Mouse (Mus musculus) layer of hippocampus, adult 11-12 months (tissue): ENCODE data around the gene Ski.

ENCODE experiments used
- DNase-seq: peaks from one replicate; pipeline ENCODE4 v3.0.0; 2022; ENCODE audit warnings: low spot score

Gene Ski

DNA sequence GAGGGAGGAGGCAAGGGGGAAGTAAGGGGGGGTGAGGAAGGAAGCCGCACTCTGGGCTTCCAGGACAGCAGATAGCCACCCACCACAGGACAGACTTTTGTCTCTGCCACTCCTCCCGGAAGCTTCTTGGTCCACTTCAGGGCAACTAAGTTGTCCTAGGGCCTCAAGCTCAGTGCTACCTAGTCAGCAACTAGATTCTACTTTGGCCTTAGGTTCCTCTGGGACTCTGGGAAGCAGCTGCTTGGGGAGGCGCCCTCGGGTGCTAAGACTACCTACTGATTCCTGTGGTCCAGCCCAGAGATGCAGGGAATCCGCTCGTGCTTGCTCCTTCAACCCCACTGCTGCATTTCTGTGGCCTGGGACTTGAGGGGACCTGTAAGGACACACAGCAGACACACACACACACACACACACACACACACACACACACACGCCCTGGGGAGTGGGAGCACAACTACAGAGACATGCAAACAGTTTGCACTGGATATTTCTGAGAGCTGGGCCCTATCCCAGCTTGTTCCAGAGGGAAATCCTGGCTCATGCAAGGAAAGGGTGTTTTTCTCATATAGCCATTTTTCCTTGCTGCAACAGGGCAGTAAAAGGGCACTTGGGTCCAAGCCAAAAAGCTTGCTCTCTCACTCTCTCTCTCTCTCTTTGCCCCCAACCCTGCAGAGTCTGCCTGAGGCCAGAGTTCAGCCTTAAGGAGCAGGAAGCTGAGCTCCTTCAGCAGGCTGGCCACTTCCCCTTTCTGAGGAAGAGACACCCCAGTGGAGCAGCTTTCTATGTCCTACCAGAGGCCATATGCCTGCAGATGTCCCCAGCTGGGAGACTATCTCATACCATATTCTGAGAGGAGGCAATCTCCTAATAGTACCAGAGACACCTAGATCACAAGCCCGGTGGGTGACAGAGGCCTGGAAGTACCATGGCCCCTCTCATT, 12.2 kb upstream of the Ski start:
- no peak for DNase-seq

DNA sequence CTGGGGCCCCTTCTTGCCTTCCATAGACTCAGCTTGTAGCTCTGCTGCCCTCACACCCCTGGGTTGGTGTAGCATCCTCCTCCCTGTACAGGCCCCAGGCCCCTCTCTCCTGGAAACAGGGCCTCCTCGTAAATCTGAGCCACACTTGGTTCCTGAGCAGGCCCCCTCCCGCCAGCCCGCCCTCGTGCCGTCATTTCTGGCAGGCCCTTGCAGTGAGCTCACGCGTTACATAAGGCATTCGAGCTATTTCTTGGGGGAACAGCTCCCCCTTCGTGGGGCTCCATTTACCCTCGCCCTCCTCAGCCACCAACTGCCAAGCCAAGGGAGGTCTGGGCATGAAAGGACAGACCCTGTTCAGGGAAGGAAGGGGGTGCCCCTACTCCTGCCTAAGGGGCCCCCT, 11.5 kb upstream of the Ski start:
- peak; percentile 86 for DNase-seq

DNA sequence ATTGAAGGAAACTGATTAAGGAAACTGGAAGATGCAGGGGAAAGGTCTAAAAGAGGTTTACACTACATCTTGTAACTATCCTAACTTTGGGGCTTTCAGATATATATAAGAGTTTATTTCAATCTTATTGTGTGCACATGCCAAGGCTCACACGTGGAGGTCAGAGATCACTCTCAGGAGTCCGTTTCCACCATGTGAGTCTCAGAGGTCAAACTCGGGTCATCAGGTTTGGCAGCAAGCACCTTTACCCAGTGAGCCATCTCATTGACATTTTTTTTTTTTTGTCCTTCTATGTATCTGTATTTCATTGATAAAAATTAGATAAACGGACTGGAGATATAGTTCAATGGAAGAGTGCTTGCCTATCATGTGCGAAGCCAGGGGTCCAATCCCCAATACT, 6.1 kb upstream of the Ski start:
- DNase-seq, result no peak

DNA sequence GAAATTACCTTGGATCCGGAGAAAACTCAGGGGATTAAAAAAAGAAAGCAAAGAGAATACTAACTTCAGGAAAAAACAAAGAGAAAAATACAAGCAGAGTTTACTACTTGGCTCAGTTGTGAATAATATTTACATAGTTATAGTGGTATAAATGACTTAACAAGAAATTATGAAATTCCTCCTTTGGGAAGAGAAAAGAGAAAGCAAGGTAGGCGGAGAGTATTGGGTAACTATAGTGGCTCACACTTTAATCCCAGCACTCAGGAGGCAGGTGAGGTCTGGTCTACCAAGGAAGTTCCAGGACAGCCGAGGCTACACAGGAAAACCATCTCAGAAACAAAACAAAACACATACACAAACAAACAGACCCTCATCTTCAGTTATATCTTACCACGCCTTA, 5.6 kb upstream of the Ski start:
- DNase-seq, result no peak

DNA sequence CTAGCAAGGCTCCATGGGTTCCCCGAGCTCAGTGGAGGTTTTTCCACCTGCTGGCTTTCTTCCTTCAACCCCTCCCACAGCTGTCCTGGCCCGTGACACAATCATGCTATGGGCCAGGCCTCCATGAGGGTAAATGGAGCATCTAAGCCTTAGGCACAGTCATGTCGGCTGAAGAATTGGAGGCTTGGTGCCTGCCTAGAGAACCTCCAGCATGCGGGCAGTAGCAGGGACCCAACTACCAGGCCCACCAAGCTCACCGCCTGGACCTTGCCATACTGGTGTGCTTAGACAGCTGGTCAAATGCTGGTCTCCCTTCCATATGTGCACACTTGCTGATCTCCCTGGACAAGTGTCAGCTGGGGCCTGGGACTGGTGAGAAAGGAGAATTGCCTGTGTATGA, 3.5 kb upstream of the Ski start:
- no peak for DNase-seq

DNA sequence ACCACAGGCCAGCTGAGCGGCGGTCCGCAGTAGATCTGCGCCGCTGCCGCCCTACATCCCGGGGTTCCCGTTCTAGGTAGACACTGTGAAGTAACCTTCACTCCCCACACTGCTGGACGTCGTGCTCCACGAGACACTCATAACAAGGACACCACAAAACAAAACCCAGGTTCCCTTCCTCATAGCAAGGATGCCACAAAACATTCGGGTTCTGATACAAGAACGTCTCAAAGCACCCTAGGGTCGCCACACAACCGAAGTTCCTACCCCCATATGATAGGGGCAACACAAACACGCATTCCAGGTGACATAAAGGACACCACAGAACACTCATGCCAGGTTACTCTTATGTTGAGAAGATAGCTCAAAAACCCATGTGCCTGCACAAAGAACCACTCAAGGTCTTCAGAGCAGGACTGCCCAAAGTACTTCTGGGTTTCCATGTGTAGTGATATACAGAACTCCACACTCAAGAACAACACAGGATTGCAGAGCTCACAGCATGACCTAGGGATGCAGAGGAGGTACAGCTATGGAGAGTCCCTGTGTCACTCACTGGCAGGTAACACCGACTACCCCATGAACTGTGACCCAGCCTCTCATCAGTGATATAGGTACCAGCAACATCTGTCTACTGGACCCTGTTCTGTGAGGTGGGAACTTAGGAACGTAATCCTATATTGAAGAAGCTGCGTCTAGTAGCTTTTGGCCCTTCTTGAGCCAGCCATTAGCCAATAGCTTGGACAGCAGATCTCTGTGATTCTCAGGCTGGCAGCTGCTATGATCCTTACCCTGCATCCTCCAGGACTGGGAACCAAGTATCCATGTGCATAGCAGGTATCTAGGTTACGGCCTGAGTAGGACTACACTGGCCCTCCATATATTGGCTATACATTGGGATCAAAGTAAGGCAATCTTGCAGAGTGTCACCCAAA, 1.5 kb upstream of the Ski start:
- DNase-seq, result no peak

DNA sequence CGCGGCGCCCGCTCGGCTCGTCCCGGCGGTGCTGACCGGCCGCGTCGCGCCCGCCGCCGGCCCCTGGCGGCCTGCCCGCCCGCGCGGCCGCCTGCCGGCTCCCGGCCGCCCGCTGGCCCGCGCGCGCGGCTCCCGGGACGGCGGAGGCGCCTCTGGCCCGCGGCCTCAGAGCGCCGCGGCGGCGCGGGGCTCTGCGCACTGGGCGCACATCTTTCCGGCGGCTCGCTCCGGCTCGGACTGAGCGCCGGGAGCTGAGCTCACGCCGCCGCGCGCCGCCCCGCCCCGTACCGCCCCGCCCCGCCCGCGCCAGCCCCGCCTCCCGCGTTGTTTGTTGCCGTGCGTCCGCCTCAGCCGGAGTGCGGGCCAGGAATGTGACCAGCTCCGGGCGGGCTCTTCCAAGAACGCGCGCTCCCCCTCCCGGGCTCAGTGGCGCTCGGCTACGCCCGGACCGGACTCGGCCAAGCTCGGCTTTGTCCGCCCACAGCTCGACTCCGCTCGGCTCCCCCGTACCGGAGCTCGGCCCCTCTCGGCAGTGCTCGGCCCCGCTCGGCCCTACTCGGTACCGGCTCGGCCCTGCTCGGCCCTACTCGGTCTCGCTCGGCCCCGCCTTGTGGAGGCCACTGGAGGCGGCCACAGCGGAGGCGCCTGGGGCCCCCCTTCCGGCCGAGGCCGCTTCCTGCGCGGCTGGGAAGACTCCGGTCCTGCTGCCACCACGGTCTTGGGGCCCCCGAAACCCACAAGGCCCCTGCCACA, 625 bp upstream of the Ski start:
- DNase-seq, result peak; percentile 99

DNA sequence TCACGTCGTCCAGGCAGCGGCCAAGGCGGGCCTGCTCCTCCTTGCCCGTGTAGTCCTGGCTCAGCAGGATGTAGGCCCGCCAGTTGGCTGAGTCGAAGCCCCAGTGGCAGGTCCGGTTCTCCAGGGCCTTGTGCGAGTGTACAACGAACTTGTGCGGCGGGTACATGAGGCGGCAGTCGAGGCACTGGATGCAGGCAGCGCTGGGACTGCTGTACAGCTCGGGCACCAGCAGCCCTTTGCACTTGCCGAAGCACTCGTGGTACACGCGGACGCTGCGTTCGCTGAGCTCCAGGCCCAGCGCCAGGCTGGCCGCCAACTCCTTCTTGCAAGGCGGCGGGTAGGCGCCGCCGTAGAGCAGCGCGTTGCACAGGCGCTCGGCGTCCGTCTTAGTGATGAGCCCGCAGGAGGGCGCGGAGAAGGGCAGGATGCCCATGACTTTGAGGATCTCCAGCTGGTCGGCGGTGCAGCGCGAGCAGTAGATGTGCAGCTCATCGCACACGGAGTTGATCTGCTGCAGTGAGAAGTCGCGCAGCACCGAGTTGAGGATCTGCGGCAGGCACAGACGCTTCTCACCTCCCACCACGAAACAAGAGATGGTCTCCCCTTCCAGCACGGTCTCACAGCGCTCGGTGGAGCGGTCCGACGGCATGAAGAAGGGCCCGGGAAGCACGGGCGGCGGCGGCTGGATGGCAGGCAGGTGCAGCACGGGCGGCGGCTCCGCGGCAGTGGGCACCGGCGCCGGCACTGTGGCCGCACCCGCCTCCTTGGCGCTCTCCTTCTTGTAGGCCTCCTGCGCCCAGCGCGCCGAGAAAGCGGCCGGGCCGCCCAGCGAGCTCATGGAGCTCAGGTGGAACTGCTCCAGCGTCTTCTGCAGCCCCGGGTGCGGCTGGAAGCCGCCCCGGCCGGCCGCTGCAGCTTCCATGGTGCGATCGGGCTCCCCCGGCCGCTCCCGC, 517 bp downstream of the Ski start:
- DNase-seq, result peak; percentile 74

DNA sequence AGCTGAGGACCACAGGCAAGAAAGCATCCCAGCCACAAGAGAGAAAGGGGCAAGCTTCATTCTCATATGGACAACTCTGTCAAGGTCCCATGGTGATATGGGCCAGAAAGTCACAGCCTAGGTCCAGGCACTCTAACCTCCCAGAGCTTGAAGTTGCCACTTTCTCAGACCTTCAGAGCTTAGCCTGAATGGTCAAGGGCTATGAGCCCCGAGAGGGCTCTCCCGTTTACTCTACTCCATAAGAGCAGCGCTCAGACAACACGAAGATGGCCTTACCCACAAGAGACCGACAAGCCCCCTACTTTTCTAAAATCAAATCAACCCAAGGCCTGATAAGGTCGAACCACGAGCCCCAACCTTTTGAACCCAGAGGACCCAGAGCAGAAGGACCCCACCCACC, 1.3 kb downstream of the Ski start:
- DNase-seq, result no peak

DNA sequence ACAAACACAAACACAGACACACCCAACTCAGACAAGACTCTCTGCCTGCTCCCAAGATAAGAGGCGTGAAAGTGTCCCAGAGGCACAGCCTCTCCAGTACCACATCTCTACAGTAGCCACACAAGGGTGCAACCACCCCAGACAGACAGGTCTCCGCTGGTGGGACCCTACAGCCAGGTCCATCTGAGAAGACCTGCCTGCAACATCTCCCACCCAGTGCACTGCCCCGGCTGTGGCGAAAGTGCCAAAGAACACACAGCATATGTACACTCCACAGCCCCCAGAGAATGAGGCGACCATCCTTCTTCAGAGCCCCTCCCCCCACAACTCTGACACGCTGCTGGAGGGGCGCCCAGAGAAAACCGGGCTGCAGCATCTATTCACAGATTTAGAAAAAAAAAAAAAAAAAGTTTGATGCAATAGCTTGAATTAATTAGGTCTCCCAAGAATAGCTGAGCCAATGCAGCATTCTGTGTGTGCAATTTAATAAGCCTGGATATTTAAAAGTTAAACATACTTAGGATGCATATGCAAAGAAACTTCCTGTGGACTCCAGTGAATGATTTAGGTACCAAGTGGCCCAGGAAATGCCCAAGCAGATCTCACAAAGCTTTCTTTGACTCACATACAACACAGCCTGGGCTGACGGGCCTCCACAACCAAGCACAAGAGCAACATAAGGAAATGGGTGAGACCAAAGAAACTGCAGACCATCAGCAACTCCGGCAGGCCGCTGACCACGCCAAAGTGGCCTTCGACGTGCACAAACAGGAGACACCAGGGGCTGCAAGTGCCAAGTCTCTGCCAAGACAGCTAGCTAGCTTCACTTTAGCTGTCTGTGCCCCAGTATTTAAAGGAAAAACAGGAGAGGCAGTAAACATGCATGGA, 1.9 kb downstream of the Ski start:
- DNase-seq, result no peak

DNA sequence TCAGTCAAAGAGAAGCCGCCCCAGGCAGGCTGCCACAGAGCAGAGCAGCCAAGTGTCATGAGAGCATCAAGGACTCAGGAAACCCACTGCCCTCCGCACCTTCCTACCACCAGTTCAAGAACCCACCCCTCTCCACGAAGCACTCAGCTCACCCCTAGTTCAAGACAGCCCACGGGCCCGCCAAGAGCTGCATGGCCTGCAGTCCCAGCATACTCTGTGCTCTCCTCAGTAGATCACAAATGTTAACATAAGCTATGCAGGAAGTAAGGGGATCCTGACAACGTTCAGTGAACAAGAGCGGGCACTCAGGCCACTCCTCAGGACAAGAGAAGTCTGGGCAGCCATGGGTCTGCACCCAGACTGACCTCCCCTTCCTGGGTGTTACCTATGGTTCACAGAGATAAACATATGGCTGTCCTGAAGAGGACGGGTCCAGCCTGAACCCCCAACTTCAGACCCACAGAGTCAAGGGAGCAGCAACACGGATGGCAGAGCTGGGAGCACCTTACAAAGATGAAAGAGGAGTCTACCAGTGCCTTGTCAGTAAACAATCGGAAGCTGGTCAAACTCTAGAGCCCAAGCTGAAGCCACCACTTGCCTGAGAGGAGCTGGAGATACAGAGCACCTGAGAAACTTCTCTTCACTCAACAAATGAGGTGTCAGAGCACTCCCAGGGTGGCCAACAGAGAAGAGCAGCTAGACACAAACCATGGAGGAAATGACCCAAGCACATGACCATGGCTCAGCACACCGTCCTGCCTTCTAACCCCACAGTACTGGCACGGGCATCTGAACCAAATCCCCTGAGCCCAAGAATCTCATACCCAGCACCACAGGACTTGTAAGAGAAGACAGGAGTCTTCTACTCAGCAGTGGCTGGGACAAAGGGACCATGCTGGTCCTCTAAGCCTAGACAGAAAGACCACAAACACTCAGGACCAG, 2.9 kb downstream of the Ski start:
- no peak for DNase-seq

DNA sequence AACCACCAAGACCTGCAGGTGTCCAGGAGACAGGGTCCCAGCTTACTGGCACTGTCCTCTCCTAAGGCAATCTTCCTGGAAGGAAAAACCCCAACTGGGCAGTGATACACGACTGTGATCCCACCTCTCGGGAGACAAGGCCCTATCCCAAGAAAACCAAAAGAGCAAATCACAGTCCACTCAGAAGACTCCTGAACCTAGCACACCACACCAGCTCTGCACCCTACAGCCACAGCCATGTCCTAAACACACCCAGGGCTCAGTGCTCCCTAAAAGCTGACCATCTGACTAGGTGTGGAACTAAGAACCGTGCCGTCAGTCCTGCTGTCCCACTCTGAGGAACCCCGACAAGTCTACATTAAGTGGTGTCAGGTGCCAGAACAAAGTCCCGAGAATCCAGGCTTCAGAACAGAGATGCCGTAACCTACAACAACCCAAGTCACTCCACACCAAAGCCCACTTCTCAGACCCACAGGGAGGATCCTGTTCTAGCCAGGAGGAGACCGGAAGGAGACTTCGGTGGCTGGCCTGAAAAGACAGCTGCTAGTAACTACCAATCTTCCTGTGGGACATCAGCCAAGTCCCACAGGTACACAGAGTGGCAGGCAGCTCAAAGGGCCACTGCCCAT, 4.2 kb downstream of the Ski start:
- no peak for DNase-seq

DNA sequence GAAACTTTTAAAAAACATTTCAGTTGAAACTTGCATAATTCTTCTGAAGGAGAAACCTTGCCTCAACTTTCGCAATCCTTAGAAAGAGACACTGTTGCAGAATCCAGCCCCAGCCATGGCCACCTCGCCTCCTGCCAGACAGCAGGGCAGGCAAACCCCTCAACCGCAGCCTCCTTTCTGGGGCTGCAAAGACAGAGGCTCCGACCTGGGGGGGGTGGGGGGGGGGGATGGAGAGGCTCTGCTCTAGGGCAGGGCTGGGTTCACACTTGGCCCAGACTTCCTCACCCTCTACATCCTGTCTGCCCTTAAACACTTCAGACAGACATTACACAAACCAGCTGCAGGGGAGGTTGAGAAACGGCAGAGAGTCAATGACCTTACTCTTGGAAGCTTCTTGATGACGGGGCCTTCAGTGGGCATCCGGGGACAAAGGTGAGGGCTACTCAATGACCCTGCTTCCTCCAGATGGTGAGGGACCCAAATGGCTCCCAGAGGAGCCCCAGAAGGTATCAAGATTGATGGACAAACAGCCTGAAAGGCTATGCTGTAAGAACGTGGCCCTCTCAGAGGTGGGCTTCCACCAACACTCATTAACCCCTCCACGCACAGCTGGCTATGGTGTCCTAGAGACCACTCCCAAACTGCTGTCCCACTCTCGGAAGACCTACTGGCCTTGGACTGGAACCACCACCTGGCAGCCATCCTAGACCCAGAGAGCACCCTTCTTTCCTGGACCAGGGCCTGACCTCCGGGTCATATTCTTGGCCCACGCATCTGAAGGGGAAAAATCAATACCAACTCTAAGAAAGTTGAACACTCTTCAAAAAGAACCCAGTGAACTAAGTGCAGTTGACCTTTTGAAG, 4.9 kb downstream of the Ski start:
- no peak for DNase-seq

DNA sequence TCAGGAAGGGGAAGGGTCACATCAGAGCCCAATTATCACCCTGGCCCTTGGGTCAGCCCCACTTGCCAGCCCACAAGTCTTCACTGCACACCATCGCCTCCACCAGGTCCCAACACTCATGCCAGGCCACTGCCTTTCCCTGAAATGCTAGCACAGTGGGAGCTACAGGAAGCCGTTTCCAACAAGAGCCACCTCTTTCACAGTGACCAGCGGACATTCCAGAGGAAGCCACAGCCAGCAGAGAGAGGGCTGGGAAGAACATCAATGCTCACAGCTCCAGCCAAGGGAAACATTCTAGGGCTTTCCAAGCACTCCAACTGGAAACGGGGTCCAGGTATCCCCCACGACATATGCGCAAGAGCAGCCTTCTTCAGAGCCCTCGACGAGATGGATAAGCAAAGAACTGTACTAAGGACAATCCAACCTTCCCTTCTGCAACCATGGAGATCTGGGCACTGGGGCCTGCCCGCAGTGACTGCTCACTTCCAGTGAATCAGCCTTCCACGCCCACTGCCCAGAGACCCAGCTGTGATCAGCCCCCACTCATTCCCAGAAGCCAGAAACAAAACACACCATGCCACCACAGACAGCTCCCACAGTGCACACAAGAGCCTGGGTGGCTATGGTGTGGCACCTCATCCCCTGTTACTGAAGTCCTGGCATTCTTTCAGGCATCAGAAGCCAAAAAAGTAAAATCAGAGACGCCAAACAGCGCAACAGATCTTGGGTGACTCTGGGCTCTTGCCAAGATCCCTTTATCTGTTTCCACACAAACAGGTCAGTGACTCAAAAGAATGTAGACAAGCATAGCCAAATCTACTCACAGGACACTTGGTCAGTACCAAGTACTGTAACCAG, 6.4 kb downstream of the Ski start:
- DNase-seq, result no peak

DNA sequence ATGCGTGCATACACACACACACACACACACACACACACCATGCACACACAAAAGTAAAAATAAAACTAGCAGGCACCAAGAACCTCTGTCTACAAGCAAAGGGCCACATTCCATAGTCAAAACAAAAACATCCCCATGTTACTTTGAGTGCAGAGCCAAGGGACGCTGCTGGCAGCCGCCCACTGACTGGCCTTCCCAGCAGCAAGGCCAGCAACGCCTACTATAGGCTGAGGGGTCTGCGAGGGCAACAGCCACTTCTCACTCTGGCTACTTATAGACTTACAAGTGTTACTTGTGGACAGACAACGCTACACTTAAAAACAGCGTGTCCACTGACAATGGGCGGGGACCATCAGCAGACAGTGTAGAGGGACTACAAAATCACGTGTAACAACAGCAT, 7.2 kb downstream of the Ski start:
- no peak for DNase-seq

DNA sequence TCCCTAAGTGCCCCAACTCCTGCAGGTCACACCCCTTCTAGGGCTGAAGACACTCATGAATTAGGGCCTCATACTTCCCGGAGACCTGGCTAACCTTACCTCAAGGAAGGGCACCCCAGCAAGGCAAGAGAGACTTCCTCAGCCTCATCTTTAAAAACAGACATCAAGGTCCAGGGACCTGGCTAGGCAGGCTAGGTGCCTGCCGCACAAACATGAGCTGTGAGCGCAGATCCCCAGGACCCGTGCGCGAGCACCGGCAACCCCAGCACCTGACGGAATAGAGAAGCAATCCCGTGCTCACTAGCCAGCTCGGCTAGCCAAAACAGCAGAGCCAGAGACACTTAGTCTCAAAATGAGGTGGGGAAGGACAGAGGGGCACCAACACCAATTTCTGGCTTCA, 7.6 kb downstream of the Ski start:
- DNase-seq, result no peak

DNA sequence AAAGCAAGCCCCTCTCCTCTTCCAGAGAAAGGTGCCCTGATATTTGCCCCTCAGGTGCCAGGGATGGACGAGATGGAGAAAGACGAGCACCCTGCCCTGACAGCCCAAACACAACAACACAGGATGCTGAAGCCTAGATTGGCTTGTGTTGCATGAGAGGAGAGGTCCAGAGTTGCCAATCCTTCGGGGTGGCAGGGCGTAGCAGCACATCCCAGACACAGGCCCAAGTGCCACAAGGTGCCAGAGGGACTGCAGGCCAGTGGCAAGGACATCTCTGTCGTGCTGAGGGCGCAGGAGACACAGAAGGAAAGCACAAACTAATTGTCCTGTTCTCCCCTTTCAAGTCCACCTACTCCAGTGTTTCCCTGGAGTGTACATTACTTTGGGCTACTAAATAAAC, 8.2 kb downstream of the Ski start:
- DNase-seq, result no peak
